Mouse (Mus musculus): ENCODE measurements around the gene Sugct.

DNA sequence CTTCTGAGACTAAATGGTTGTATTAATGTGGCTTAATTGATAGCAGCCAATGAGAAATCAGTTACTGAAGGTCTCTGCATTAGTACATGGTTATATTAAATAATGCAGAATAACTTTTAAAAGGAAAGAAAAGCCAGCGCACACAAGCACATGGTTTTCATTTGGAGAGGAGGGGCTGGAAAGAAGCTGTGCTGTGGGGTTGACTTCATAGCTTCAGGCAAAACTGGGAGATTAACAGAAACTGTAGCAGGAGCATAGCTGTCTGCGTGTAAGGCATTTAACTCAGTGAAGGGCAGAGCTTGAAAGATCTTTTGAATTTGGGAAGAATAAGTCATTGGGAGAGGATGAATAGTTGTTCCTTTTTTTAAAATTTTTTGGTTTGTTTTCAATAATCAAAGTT, 668.4 kb downstream of the Sugct start:
- TF ChIP-seq CEBPB (IDR thresholded peaks at IDR 0.05; ENCODE audit: insufficient read depth, poor library complexity, severe bottlenecking) (no peak), REST (IDR thresholded peaks at IDR 0.05; ENCODE audit: insufficient read depth, insufficient read length) (no peak), POLR2AphosphoS2 (IDR thresholded peaks at IDR 0.05; ENCODE audit: insufficient read length, low read depth) (no peak), MAX (IDR thresholded peaks at IDR 0.05; ENCODE audit: low read depth) (no peak), USF1 (IDR thresholded peaks at IDR 0.05; ENCODE audit: low read depth) (no peak), SRF (IDR thresholded peaks at IDR 0.05; ENCODE audit: control insufficient read depth, insufficient read length, low read depth) (no peak)
